Comparison of ENCODE assay signal across 7 mouse cellular contexts in the genomic region with DNA sequence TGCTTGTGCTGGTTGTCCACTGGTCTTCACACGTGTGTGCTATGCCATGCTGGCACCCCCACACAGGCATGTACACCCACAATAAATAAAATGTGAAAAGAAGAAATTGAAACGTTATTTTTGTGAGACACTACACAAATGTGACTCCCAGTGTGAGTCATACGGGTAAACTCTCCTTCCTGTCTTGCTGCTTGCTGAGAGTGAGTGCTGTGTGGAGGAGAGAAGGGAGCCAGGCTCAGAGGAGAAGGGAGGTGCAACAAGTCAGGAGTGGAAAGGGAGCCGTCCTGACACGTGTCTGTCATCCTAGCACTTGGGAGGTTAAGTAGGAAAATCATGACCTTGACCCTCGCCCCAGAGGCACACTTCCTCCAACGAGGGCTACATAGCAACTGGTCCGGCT. TPM values are rescaled to one million over a fixed set of nuclear protein-coding genes. Genes with fewer than 3 reads are reported as not detected.
DNase-seq lines count a peak whose midpoint lies in the region; ATAC-seq and TF ChIP-seq lines count a peak whose summit lies in the region.
"Not testable (repeated sequence)": the region's sequence is repeated elsewhere in the genome, so short reads cannot be mapped to it uniquely, and the experiment has no call there.

No protein-coding gene starts in this region.

- H3K4me3 ChIP-seq in heart, embryonic 14.5 days (ENCODE audit: control insufficient read depth in 1 of 2, insufficient read depth in 1 of 2, low read depth in 1 of 2, low read length in 2 of 2); heart, embryonic 15.5 days; heart, postnatal 0 days (ENCODE audit: low read depth, low read length); intestine, postnatal 0 days (ENCODE audit: low read depth, low read length); lung, postnatal 0 days (ENCODE audit: low read depth, low read length); stomach, postnatal 0 days (ENCODE audit: low read depth, low read length): not testable (repeated sequence)

- not testable (repeated sequence) for H3K27ac ChIP-seq in heart, embryonic 14.5 days (replicated peaks in 1 of 2; ENCODE audit: control insufficient read depth in 1 of 2, insufficient read depth in 1 of 2, low read depth in 2 of 2, low read length in 2 of 2); heart, embryonic 15.5 days; heart, postnatal 0 days (ENCODE audit: low read depth); intestine, postnatal 0 days (ENCODE audit: low read depth, low read length); lung, postnatal 0 days (ENCODE audit: low read length); stomach, postnatal 0 days (replicated peaks)

- no CpG with 5 or more reads among the region's 8 CpGs for WGBS in heart, embryonic 14.5 days
- WGBS in heart, embryonic 15.5 days, result no CpG with 5 or more reads among the region's 8 CpGs
- WGBS in heart, postnatal 0 days, result no CpG with 5 or more reads among the region's 8 CpGs
- no CpG with 5 or more reads among the region's 8 CpGs for WGBS in intestine, postnatal 0 days
- no CpG with 5 or more reads among the region's 8 CpGs for WGBS in lung, postnatal 0 days
- no CpG with 5 or more reads among the region's 8 CpGs for WGBS in stomach, postnatal 0 days

- peak; percentile 78 for ATAC-seq in frontal cortex, adult (ENCODE audit: low TSS enrichment)
- 0 out of 2 replicates have a peak, but pooled peaks have one; percentile 31 for ATAC-seq in heart, embryonic 14.5 days (ENCODE audit: insufficient number of reproducible peaks, insufficient read depth, low FRiP score, low read depth)
- 0 out of 2 replicates have a peak, but pooled peaks have one; percentile 22 for ATAC-seq in heart, embryonic 15.5 days (replicated peaks; ENCODE audit: insufficient number of reproducible peaks, insufficient read depth, low FRiP score, low read depth)
- ATAC-seq in heart, postnatal 0 days (ENCODE audit: insufficient read depth, low read depth), result peak; percentile 27; the same call in 1 of the 2 replicates
- 0 out of 2 replicates have a peak, but pooled peaks have one; percentile 19 for ATAC-seq in intestine, postnatal 0 days
- ATAC-seq in lung, postnatal 0 days, result peak; percentile 26; the same call in 1 of the 2 replicates
- peak; percentile 59 for ATAC-seq in stomach, postnatal 0 days (ENCODE audit: low FRiP score, low TSS enrichment)

- not testable (repeated sequence) for H3K4me1 ChIP-seq in heart, embryonic 14.5 days (ENCODE audit: control insufficient read depth in 2 of 2, insufficient read depth in 2 of 2, low read length in 2 of 2); heart, embryonic 15.5 days (replicated peaks); heart, postnatal 0 days (ENCODE audit: control insufficient read depth, insufficient read depth); intestine, postnatal 0 days (replicated peaks; ENCODE audit: control insufficient read depth, insufficient read depth, low read length); lung, postnatal 0 days (ENCODE audit: insufficient read depth, low read depth, low read length); stomach, postnatal 0 days (replicated peaks; ENCODE audit: control insufficient read depth, insufficient read depth)

- not testable (repeated sequence) for H3K4me2 ChIP-seq in heart, embryonic 14.5 days (ENCODE audit: low read length); heart, embryonic 15.5 days; heart, postnatal 0 days (ENCODE audit: low read depth, low read length); intestine, postnatal 0 days (replicated peaks; ENCODE audit: low read depth); lung, postnatal 0 days (replicated peaks; ENCODE audit: low read depth, low read length); stomach, postnatal 0 days (replicated peaks; ENCODE audit: low read depth)

- TF ChIP-seq CTCF in heart, postnatal 0 days (IDR thresholded peaks at IDR 0.05; ENCODE audit: low read depth); intestine, postnatal 0 days (IDR thresholded peaks at IDR 0.05; ENCODE audit: low read depth); lung, postnatal 0 days (IDR thresholded peaks at IDR 0.05); stomach, postnatal 0 days (IDR thresholded peaks at IDR 0.05; ENCODE audit: low read depth): not testable (repeated sequence)

- H3K27me3 ChIP-seq in heart, embryonic 14.5 days (ENCODE audit: control insufficient read depth, insufficient read depth, low read length); heart, embryonic 15.5 days; heart, postnatal 0 days (ENCODE audit: control insufficient read depth, insufficient read depth, low read length); intestine, postnatal 0 days (replicated peaks; ENCODE audit: control insufficient read depth, insufficient read depth, low read length); lung, postnatal 0 days (replicated peaks; ENCODE audit: insufficient read depth, low read length); stomach, postnatal 0 days (ENCODE audit: control insufficient read depth, insufficient read depth, low read length): not testable (repeated sequence)

- not testable (repeated sequence) for H3K9ac ChIP-seq in heart, embryonic 14.5 days (ENCODE audit: low read length); heart, embryonic 15.5 days; heart, postnatal 0 days (replicated peaks; ENCODE audit: low read depth, low read length); intestine, postnatal 0 days (ENCODE audit: low read depth, low read length); lung, postnatal 0 days (replicated peaks; ENCODE audit: low read depth); stomach, postnatal 0 days (ENCODE audit: low read length)

- H3K36me3 ChIP-seq in heart, embryonic 14.5 days (ENCODE audit: control insufficient read depth, insufficient read depth, low read length), result peaks cover 14% of the 10 kb centered on the region
- H3K36me3 ChIP-seq in heart, embryonic 15.5 days; lung, postnatal 0 days (ENCODE audit: insufficient read depth, low read length); stomach, postnatal 0 days (ENCODE audit: control insufficient read depth, insufficient read depth, low read length): not testable (repeated sequence)
- peaks cover 14% of the 10 kb centered on the region for H3K36me3 ChIP-seq in heart, postnatal 0 days (replicated peaks; ENCODE audit: control insufficient read depth, insufficient read depth, low read length)
- peaks cover 11% of the 10 kb centered on the region; the same call in 1 of the 2 replicates for H3K36me3 ChIP-seq in intestine, postnatal 0 days (ENCODE audit: control insufficient read depth, insufficient read depth)

- H3K9me3 ChIP-seq in heart, embryonic 14.5 days (ENCODE audit: control insufficient read depth, low read length); heart, embryonic 15.5 days (replicated peaks); heart, postnatal 0 days (replicated peaks; ENCODE audit: control insufficient read depth, low read length); intestine, postnatal 0 days (ENCODE audit: control insufficient read depth); lung, postnatal 0 days (ENCODE audit: low read length); stomach, postnatal 0 days (ENCODE audit: control insufficient read depth, low read length): not testable (repeated sequence)

- TF ChIP-seq EP300 in heart, postnatal 0 days (IDR thresholded peaks at IDR 0.05; ENCODE audit: low read depth); lung, postnatal 0 days (IDR thresholded peaks at IDR 0.05); stomach, postnatal 0 days (optimal IDR thresholded peaks at IDR 0.05): not testable (repeated sequence)

- not testable (repeated sequence) for DNase-seq in heart, postnatal 0 days (ENCODE audit: low spot score); lung, postnatal 0 days (ENCODE audit: low spot score); stomach, postnatal 0 days (ENCODE audit: low spot score)

RNA-seq across cellular contexts. Expression of gene Syt11, which starts 11.8 kb away (rescaled TPM):
- polyA plus RNA-seq in heart, embryonic 14.5 days (2014; fragmentation: Nextera tagmentation; extraction: Ambion mirVana), result 9.7 and 11.1 TPM in 2 replicates
- 10.8 and 14.4 TPM in 2 replicates for polyA plus RNA-seq in heart, embryonic 15.5 days (2015; fragmentation: Nextera tagmentation; extraction: Ambion mirVana)
- total RNA-seq in heart, postnatal 0 days (2014; rRNA removed; ENCODE audit: low replicate concordance), result 3.5 and 13.4 TPM in 2 replicates
- polyA plus RNA-seq in heart, postnatal 0 days (2015; fragmentation: Nextera tagmentation; extraction: Ambion mirVana), result 3.2 and 4.7 TPM in 2 replicates
- 8.6 and 10.1 TPM in 2 replicates for polyA plus RNA-seq in intestine, postnatal 0 days (2015; fragmentation: Nextera tagmentation; extraction: Ambion mirVana)
- 4.9 and 5.6 TPM in 2 replicates for polyA plus RNA-seq in lung, postnatal 0 days (2015; fragmentation: Nextera tagmentation; extraction: Ambion mirVana)
- 9.6 and 10.1 TPM in 2 replicates for polyA plus RNA-seq in stomach, postnatal 0 days (2015; fragmentation: Nextera tagmentation; extraction: Ambion mirVana)

RNA-seq across cellular contexts. Expression of gene Gon4l, which starts 48.2 kb away (rescaled TPM):
- polyA plus RNA-seq in heart, embryonic 14.5 days (2014; fragmentation: Nextera tagmentation; extraction: Ambion mirVana), result 9.1 and 9.6 TPM in 2 replicates
- 6.0 and 7.4 TPM in 2 replicates for polyA plus RNA-seq in heart, embryonic 15.5 days (2015; fragmentation: Nextera tagmentation; extraction: Ambion mirVana)
- 16.3 and 18.4 TPM in 2 replicates for total RNA-seq in heart, postnatal 0 days (2014; rRNA removed; ENCODE audit: low replicate concordance)
- 3.8 and 4.2 TPM in 2 replicates for polyA plus RNA-seq in heart, postnatal 0 days (2015; fragmentation: Nextera tagmentation; extraction: Ambion mirVana)
- polyA plus RNA-seq in intestine, postnatal 0 days (2015; fragmentation: Nextera tagmentation; extraction: Ambion mirVana), result 3.3 and 3.7 TPM in 2 replicates
- 4.6 and 5.0 TPM in 2 replicates for polyA plus RNA-seq in lung, postnatal 0 days (2015; fragmentation: Nextera tagmentation; extraction: Ambion mirVana)
- polyA plus RNA-seq in stomach, postnatal 0 days (2015; fragmentation: Nextera tagmentation; extraction: Ambion mirVana), result 2.8 TPM in 2 replicates

Comparison
In these comparisons a context has a peak if more than half of its experiments do, and no peak if none do; other contexts are left out.
1. ATAC-seq: peak in every context shown above with its lines; median percentile 78 in frontal cortex, adult; 59 in stomach, postnatal 0 days; 31 in heart, embryonic 14.5 days; 27 in heart, postnatal 0 days; 26 in lung, postnatal 0 days; 22 in heart, embryonic 15.5 days; 19 in intestine, postnatal 0 days.